Mouse (Mus musculus): ENCODE results near the gene Epb41.

GRCm38 (mm10) chr4:131920141-131920594 lies 155.0 kb downstream of the Epb41 start:
- TF ChIP-seq CTCF (IDR thresholded peaks at IDR 0.05; ENCODE audit: low read depth, low read length) (no peak), TAL1 (conservative IDR thresholded peaks at IDR 0.05; ENCODE audit: low read depth, low read length) (no peak), POLR2AphosphoS5 (IDR thresholded peaks at IDR 0.05; ENCODE audit: insufficient replicate concordance, low read depth, low read length) (no peak)
